Mouse (Mus musculus) forebrain, postnatal 0 days (tissue): ENCODE measurements around the gene Pdlim7. TPM values are rescaled to one million over a fixed set of nuclear protein-coding genes. Genes with fewer than 3 reads are reported as not detected.

Source experiments
- ATAC-seq: fragments of 200-750 bp; cut with Nextera tagmentation; 2 replicates; pipeline ENCODE4 v1.8.0; 2017; ENCODE audit warnings: mild to moderate bottlenecking, moderate library complexity
- DNase-seq: peaks from one replicate; pipeline ENCODE4 v3.0.0-alpha.2; 2015
- H3K27ac ChIP-seq: fragments of 300-500 bp; sonication (generic); 2 replicates; pipeline ENCODE4 v1.5.1; 2014; ENCODE audit warnings: low read depth, mild to moderate bottlenecking, antibody characterized with exemption, low read length, moderate library complexity, mixed read lengths
- H3K27me3 ChIP-seq: fragments of 300-500 bp; sonication (generic); 2 replicates; pipeline ENCODE4 v1.6.1; 2014; ENCODE audit warnings: mild to moderate bottlenecking, low read length, mixed read lengths; ENCODE audit not compliant: insufficient read depth
- H3K36me3 ChIP-seq: fragments of 300-500 bp; sonication (generic); 2 replicates; pipeline ENCODE4 v1.6.1; 2014; ENCODE audit warnings: mild to moderate bottlenecking, moderate library complexity; ENCODE audit not compliant: insufficient read depth
- H3K4me1 ChIP-seq: fragments of 300-500 bp; sonication (generic); 2 replicates; pipeline ENCODE4 v1.6.1; 2014; ENCODE audit warnings: antibody characterized with exemption; ENCODE audit not compliant: insufficient read depth
- H3K4me2 ChIP-seq: fragments of 300-500 bp; sonication (generic); 2 replicates; pipeline ENCODE4 v1.6.1; 2014; ENCODE audit warnings: low read depth, mild to moderate bottlenecking, moderate library complexity
- H3K4me3 ChIP-seq: fragments of 300-500 bp; sonication (generic); 2 replicates; pipeline ENCODE4 v1.5.1; 2014; ENCODE audit warnings: low read depth, low read length, mixed read lengths
- H3K9ac ChIP-seq: fragments of 300-500 bp; sonication (generic); 2 replicates; pipeline ENCODE4 v1.6.1; 2014; ENCODE audit warnings: mild to moderate bottlenecking
- H3K9me3 ChIP-seq: fragments of 300-500 bp; sonication (generic); 2 replicates; pipeline ENCODE4 v1.6.1; 2016; ENCODE audit warnings: low read length
- CTCF ChIP-seq: sonication (generic); IDR thresholded peaks from 2 replicates; pipeline ENCODE4 v1.5.1; 2016; ENCODE audit warnings: antibody characterized with exemption, control low read depth, low read depth
- WGBS: fragments of 180-500 bp; shearing (Covaris S2); extraction: QIAGEN DNeasy Blood & Tissue Kit; methylation state at CpG from one replicate; pipeline ENCODE4 v1.1.7; 2014; 5-methylcytosine and 5-hydroxymethylcytosine counted together
- polyA plus RNA-seq: library from polyadenylated mRNA; unstranded; fragments of >200 nt; fragmentation: Nextera tagmentation; extraction: Ambion mirVana; gene quantifications from 2 replicates; pipeline ENCODE4 v1.2.1, GENCODE M21; 2015
- total RNA-seq: library from RNA; depleted of rRNA; stranded (reverse); fragments of >200 nt; gene quantifications from 2 replicates; pipeline ENCODE4 v1.2.3, GENCODE M21; 2014

Gene Pdlim7
- total and polyA plus RNA-seq, 2 experiments from 2014 or later: 26.6 to 115 TPM

- 10% methylated on average over 5 of the region's 5 CpGs for WGBS
- H3K4me3 ChIP-seq: no peak overlapping the region
- no peak overlapping the region for H3K9ac ChIP-seq
- peak overlapping the region; percentile 69 for H3K27ac ChIP-seq
- ATAC-seq (peak; percentile 46), DNase-seq (peak; percentile 91)
- peaks cover 59% of the 10 kb centered on the region for H3K36me3 ChIP-seq
- peaks cover 26% of the 10 kb centered on the region for H3K4me1 ChIP-seq
- no peaks in the 10 kb centered on the region for H3K27me3 ChIP-seq
- TF ChIP-seq CTCF: no peak
- no peaks in the 10 kb centered on the region for H3K9me3 ChIP-seq
- H3K4me2 ChIP-seq: 0 out of 2 replicates have a peak overlapping the region, but pooled peaks have one; percentile 10
Measured at GRCm38 (mm10) chr13:55474621-55475069, 38.8 kb downstream of the Pdlim7 start.

- Histone ChIP-seq H3K27me3 (no peaks in the 10 kb centered on the region), H3K36me3 (peaks cover 53% of the 10 kb centered on the region), H3K27ac (peak overlapping the region; percentile 69), H3K4me1 (peaks cover 26% of the 10 kb centered on the region), H3K9ac (no peak overlapping the region), H3K4me3 (no peak overlapping the region), H3K4me2 (no peak overlapping the region), H3K9me3 (no peaks in the 10 kb centered on the region)
- peak; percentile 26; the same call in 1 of the 2 replicates for TF ChIP-seq CTCF
- no peak for ATAC-seq
- no peak for DNase-seq
- 49% methylated on average over 11 of the region's 11 CpGs for WGBS
Measured at GRCm38 (mm10) chr13:55473961-55474360, 39.5 kb downstream of the Pdlim7 start.

GRCm38 (mm10) chr13:55473076-55473831, 40.2 kb downstream of the Pdlim7 start:
- WGBS: 26% methylated on average over 18 of the region's 18 CpGs
- Histone ChIP-seq H3K27me3 (no peaks in the 10 kb centered on the region), H3K9ac (peak overlapping the region; percentile 72), H3K9me3 (no peaks in the 10 kb centered on the region), H3K4me3 (peak overlapping the region; percentile 45), H3K4me2 (peak overlapping the region; percentile 84), H3K36me3 (peaks cover 49% of the 10 kb centered on the region), H3K27ac (peak overlapping the region; percentile 88), H3K4me1 (peaks cover 26% of the 10 kb centered on the region)
- TF ChIP-seq CTCF: peak; percentile 54
- ATAC-seq (no peak), DNase-seq (peak; percentile 54)

- DNase-seq (peak; percentile 90), ATAC-seq (peak; percentile 56)
- H3K36me3 ChIP-seq: peaks cover 40% of the 10 kb centered on the region
- H3K9me3 ChIP-seq: no peaks in the 10 kb centered on the region
- TF ChIP-seq CTCF: peak; percentile 17; the same call in 1 of the 2 replicates
- peak overlapping the region; percentile 84 for H3K4me2 ChIP-seq
- 2% methylated on average over 103 of the region's 103 CpGs for WGBS
- peak overlapping the region; percentile 72 for H3K9ac ChIP-seq
- peak overlapping the region; percentile 45 for H3K4me3 ChIP-seq
- H3K27ac ChIP-seq: peak overlapping the region; percentile 88
- H3K4me1 ChIP-seq: peaks cover 26% of the 10 kb centered on the region
- no peaks in the 10 kb centered on the region for H3K27me3 ChIP-seq
Measured at GRCm38 (mm10) chr13:55472132-55473022, 41.1 kb downstream of the Pdlim7 start.

- Histone ChIP-seq H3K27ac (peak overlapping the region; percentile 88), H3K9ac (peak overlapping the region; percentile 72), H3K4me3 (peak overlapping the region; percentile 45), H3K36me3 (peaks cover 34% of the 10 kb centered on the region), H3K27me3 (no peaks in the 10 kb centered on the region), H3K4me2 (peak overlapping the region; percentile 84), H3K4me1 (peaks cover 26% of the 10 kb centered on the region), H3K9me3 (no peaks in the 10 kb centered on the region)
- 0% methylated on average over 29 of the region's 31 CpGs for WGBS
- peak; percentile 12 for ATAC-seq
- no peak for TF ChIP-seq CTCF
- no peak for DNase-seq
Measured at GRCm38 (mm10) chr13:55471819-55472131, 41.7 kb downstream of the Pdlim7 start.

- H3K36me3 ChIP-seq: peaks cover 29% of the 10 kb centered on the region
- no peaks in the 10 kb centered on the region for H3K9me3 ChIP-seq
- TF ChIP-seq CTCF: peak; percentile 92
- H3K9ac ChIP-seq: peak overlapping the region; percentile 72
- peaks cover 30% of the 10 kb centered on the region for H3K4me1 ChIP-seq
- peak overlapping the region; percentile 45 for H3K4me3 ChIP-seq
- DNase-seq (peak; percentile 93), ATAC-seq (peak; percentile 47)
- 2% methylated on average over 54 of the region's 54 CpGs for WGBS
- no peaks in the 10 kb centered on the region for H3K27me3 ChIP-seq
- H3K27ac ChIP-seq: peak overlapping the region; percentile 88
- peak overlapping the region; percentile 84 for H3K4me2 ChIP-seq
Measured at GRCm38 (mm10) chr13:55471156-55471818, 42.2 kb downstream of the Pdlim7 start.
